Mouse (Mus musculus) olfactory bulb, adult 2 months (tissue): Measurements from ENCODE around the gene Akt1s1.

Experiments used
- CTCF ChIP-seq: fragments of 200-500 bp; IDR thresholded peaks from 2 replicates; pipeline ENCODE4 v1.5.1; 2012; ENCODE audit warnings: low read depth, mild to moderate bottlenecking, low read length, moderate library complexity; ENCODE audit not compliant: insufficient read depth
- POLR2A ChIP-seq: fragments of 200-500 bp; IDR thresholded peaks from 2 replicates; pipeline ENCODE4 v1.6.1; 2012; ENCODE audit warnings: mild to moderate bottlenecking, low read depth, low read length, moderate library complexity; ENCODE audit not compliant: insufficient read depth

GRCm38 (mm10) chr7:44838073-44838472, 10.7 kb upstream of the Akt1s1 start:
- TF ChIP-seq POLR2A (no peak), CTCF (no peak)
